Mouse (Mus musculus) G1E (cell line): ENCODE measurements at regions not wholly inside any gene's neighbourhood (a gene's known extent, or its start where the extent isn't known, plus 50 kb on each side); places are given as distances from the start of the nearest gene placed in this dataset.

ENCODE experiments used
- CTCF ChIP-seq: IDR thresholded peaks from 2 replicates; pipeline ENCODE4 v1.5.1; 2012; ENCODE audit warnings: low read depth, low read length, inconsistent platforms, mixed read lengths
- GATA1 ChIP-seq: IDR thresholded peaks from 2 replicates; pipeline ENCODE4 v1.6.1; 2012; ENCODE audit warnings: borderline replicate concordance, low read length, inconsistent platforms, mixed read lengths
- POLR2AphosphoS5 ChIP-seq: IDR thresholded peaks from 2 replicates; pipeline ENCODE4 v1.6.1; 2012; ENCODE audit warnings: low read depth, low read length, inconsistent platforms; ENCODE audit not compliant: insufficient replicate concordance

GRCm38 (mm10) chr13:59351461-59351860 is 233.6 kb downstream of the Agtpbp1 start:
- TF ChIP-seq CTCF (no peak), GATA1 (no peak), POLR2AphosphoS5 (no peak)
